Mouse (Mus musculus): ENCODE results near the gene Gpr55.

The Gpr55 gene

DNA sequence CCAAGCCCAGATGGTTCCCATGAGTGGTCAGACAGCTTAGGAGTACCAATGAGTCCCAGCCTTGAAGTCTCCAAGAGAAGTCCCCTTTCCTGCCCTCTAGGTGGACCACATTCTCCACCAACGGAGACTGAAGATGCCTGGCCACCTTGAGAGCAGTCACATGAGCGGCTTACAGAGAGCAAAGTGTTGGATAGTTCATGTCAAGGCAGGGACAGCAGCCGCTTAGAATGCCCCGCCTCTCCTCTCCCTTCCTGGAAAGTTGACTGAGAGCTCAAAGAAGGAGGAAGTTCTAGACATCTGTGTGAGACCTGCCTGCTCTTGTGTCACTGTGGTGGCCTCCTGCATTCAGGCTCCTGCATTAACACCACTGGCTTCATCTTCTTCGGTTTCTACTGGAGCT lies at the start of gene Gpr55:
Gene Gpr55, minus strand, starts transcription at position 135 of the 400 bp plus-strand sequence.
- TF ChIP-seq GATA4 (IDR thresholded peaks at IDR 0.05; ENCODE audit: insufficient replicate concordance, low read length): no peak

DNA sequence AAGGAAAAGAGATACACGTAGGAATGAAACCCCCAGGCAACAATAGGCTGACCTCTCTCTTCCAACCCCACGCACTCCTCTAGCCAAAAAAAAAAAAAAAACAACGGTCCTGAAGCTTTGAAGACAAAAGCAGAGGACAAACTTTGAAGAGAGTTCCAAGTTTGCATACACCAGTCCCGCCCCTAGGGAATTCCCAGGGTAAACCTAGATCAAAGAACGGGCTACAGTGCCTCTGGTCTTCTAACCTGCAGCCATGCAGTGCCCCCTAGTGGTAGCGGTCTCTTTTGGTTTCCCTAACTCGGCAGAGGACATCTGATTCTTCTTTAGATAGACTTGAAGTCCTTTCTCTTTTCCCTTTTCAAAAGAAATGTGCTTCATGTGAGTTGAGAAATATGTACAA lies 47.0 kb upstream of the Gpr55 start:
- no peak for TF ChIP-seq GATA4 (IDR thresholded peaks at IDR 0.05; ENCODE audit: insufficient replicate concordance, low read length)

DNA sequence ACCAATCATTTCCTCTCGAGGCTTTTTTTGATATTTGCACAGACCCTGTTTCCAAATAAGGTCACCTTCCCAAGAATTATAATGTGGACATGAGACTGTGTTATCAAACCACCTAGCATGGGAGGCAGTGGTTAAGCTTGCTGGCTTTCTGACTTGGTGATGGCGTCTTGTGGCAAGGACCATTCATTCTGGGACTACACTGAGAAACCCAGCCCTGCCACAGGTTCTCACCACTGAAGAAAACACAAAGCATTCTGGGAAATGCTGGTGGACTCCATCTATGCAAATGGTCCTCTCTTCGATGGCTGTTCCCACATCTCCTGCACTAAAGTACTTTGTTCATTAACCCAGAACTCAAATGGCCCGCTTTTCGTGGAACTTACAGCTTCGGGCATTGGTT lies 45.2 kb upstream of the Gpr55 start:
- TF ChIP-seq GATA4 (IDR thresholded peaks at IDR 0.05; ENCODE audit: insufficient replicate concordance, low read length): no peak

DNA sequence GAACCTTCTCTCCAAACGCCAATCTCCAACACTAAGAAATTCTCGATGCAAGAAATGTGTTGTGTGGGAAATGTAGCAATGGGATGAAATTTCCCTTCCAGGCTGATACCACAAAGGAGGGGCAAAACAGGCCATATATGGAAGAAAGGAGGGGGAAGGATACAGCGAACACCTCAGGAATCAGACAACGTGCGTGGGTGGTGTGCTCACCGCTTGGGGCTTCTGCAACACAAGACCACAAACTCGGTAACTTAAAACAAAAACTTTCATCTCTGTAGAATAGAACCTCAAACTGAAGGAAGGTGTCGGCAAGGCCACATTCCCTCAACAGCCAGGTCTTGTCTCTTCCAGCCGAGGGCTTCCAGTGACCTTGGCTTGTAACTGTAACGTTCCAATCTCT lies 44.7 kb upstream of the Gpr55 start:
- TF ChIP-seq GATA4 (IDR thresholded peaks at IDR 0.05; ENCODE audit: insufficient replicate concordance, low read length): no peak

DNA sequence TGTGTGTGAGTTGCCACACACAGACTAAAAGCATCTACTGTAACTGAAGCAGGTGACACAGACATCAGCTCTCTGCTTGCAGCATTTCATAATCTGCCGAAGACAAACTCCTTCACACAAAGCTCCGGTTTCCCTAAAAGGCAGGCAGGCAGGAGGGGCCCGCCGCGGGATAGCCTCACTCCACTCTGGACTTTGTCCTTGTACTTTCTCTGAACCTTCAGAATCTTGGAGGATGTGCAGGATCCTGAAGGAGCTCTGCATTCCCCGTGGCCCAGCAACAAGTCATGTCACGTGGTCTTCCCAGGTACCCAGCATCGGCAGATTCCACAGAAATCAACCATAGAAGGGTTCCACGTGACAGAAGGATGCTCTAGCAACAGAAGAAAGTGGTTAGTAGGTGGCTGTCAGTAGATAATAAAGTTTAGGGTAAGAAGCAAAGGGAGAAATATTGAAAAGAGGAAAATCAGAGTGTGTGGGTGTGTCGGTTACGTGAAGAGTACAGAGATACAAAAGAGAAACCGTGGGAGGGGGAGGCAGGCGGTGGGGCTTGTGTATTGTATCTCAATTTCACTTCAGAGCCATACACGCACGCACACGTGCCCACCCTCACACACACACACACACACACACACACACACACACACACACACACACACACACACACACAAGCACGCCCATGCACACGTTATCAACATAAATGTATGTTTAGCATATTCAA lies 39.2 kb upstream of the Gpr55 start:
- TF ChIP-seq GATA4 (IDR thresholded peaks at IDR 0.05; ENCODE audit: insufficient replicate concordance, low read length): no peak

DNA sequence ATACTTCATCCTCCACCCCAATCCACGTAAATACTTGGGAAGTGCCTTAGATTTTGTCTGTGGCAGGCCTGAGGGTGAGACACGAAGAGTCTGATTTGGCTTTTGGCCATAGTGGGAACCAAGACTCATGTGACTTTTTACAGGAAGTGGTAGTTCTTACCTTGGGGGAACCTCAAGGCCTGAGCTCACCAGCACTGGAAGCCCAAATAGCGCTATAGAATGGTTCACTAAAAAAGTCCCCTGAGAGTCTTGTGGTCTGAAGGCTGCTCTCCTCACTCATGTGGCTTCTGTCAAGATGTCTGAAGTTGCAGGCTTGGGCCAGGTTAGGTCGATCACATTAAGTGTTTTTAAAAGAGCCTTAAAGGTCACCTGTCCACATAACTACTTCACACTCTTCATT lies 37.2 kb upstream of the Gpr55 start:
- TF ChIP-seq GATA4 (IDR thresholded peaks at IDR 0.05; ENCODE audit: insufficient replicate concordance, low read length): no peak

DNA sequence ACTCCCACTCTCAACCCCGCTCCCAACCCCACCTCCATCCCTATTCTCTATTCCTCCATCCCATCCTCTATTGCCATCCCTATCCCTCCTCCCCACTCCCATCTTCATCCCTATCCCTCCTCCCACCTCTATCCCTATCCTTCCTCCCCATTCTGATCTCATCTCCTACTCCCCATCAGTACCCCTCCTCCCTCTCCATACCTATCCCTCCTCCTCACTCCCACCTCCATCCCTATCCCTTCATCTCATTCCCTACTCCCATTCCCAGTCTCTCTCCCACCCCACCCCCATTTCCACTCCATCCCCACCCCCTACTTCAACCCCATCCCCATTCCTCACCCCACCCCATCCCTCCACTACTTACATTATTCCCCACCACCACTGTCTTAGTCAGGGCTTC lies 36.4 kb upstream of the Gpr55 start:
- no peak for TF ChIP-seq GATA4 (IDR thresholded peaks at IDR 0.05; ENCODE audit: insufficient replicate concordance, low read length)

DNA sequence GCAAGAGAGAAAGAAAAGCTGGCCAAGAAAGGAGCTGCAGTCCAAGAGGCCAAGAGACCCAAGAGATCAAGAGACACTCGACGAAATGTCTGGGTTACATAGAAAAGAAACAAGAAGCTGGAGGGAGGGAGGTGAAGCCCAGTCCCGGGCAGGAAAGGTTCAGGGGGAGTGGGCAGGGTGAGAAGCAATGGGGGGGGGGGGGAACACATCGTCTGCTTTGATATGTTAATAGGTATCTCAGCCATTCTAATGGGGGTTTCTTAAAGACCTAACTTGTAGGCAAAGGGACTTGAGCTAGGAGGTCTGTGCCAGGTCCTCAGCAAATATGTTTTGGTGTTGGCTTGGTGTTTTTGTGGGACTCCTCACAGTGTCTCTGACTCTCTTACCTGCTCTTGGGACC lies 32.7 kb upstream of the Gpr55 start:
- no peak for TF ChIP-seq GATA4 (IDR thresholded peaks at IDR 0.05; ENCODE audit: insufficient replicate concordance, low read length)

DNA sequence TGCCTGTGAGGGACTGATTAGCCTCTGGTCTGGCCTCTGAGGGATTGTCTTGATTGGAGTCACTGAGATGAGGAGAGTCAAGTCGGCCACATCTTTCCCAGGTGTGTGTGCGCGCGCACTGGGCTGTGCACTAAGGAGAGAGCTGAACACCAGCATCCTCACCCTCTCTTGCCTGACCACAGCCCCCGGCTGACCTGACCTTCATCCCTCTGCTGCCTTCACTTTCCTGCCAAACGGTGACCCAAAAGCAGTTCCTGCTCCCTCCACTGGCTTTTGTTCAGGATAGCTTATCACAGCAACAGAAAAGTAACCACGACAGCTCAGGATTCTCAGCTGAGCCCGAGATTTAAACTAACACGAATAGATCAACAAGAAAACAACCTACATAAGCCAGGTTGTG lies 31.4 kb upstream of the Gpr55 start:
- no peak for TF ChIP-seq GATA4 (IDR thresholded peaks at IDR 0.05; ENCODE audit: insufficient replicate concordance, low read length)

DNA sequence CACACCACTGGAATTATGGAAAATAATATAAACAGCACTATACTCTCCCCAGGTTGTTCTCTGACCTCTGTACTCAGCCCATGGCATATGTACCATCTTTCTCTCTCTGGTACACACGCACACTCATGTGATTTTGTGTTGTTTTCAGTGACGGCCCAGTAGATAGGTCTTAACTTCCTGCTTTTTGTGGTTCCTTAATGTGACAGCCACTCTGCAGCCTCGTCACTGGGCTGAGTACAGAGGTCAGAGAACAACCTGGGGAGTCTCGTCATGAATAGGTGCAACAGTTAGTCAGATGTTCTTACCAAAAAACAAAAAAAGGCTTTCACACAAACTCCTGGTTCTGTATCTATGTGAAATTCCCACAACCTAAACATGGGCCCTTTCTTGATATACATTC lies 27.5 kb upstream of the Gpr55 start:
- no peak for TF ChIP-seq GATA4 (IDR thresholded peaks at IDR 0.05; ENCODE audit: insufficient replicate concordance, low read length)

DNA sequence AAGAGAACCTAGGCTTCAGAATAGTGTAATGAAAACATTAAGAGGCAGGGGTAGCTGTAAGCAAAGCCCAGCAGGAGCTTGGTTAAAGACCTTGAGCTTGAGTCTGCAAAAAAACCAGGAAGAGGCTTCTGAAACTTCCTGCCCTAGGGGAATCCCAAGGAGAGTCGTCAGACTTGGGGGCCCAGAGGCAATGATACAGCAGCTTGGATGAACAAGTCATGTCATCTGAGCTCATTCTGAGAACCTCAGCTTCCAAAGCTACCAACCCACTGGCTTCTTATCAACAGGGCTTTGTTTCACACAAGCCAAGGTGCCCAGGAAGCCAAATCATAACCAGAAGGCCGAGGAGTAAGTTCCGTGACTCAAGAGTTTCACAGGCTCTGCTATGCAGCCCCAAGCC lies 25.0 kb upstream of the Gpr55 start:
- no peak for TF ChIP-seq GATA4 (IDR thresholded peaks at IDR 0.05; ENCODE audit: insufficient replicate concordance, low read length)

DNA sequence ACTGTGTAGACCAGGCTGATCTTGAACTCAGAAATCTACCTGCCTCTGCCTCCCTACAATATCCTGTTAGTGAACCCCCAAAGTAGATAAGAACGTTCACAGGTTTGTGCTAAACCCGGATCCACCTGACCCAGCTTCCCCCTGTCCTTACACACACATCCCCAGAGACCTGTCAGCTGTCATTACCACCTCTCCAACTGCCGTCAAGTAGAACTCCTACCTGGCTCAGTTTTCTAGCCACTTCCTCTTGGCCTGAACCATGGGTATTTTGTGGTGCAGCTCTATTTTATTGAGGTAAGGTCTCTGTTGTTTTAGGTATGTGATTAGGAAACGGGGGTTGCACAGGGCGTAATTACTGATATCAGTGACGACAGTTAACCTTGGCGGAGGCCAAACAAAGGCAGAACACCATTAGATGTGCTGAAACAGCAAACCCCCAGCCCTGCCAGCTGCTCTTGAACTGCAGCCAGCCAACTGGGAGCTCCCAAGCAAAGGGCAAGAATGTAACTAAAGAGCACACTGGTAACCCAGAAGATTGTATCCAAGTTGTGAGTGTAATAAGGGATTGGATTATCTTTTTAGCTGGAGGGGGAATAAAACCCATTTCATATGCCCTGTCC lies 21.0 kb upstream of the Gpr55 start:
- no peak for TF ChIP-seq GATA4 (IDR thresholded peaks at IDR 0.05; ENCODE audit: insufficient replicate concordance, low read length)

DNA sequence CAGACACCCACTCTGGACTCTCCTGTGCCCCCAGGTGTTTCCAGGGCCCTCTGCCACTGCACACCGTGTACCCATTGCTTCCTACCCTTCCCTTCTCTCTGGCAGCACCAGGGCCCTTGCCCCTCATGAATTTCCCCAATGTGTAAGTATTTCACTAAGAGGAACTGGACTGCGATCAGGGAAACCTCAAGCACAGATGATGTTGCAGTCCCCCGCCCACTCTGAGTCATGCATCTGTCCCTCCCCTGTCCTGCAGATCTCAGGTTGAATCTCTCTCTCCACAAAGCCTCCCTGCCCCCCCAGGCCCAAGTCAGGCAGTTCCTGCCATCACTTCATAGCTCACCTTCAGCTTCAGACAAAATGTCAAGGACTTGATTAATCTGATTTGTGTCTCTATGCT lies 16.9 kb upstream of the Gpr55 start:
- no peak for TF ChIP-seq GATA4 (IDR thresholded peaks at IDR 0.05; ENCODE audit: insufficient replicate concordance, low read length)

DNA sequence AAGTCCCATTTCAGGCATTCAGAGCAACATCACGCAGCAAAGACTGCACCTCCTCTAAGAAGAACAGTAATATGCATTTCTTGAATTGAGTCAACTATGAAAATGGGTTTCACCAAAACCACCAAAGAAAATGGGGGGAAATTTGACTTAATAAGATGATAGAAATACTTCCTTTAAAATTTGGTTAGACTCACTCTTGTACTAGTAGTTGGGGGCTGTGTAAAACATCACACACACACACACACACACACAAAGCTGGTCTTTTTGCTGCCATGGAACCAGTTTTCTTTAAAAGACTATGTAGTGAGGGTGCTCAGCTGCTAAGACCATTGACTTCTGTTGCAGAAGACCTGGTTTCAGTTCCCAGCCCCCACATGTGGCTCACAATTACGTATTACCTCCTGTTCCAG lies 12.7 kb upstream of the Gpr55 start:
- no peak for TF ChIP-seq GATA4 (IDR thresholded peaks at IDR 0.05; ENCODE audit: insufficient replicate concordance, low read length)

DNA sequence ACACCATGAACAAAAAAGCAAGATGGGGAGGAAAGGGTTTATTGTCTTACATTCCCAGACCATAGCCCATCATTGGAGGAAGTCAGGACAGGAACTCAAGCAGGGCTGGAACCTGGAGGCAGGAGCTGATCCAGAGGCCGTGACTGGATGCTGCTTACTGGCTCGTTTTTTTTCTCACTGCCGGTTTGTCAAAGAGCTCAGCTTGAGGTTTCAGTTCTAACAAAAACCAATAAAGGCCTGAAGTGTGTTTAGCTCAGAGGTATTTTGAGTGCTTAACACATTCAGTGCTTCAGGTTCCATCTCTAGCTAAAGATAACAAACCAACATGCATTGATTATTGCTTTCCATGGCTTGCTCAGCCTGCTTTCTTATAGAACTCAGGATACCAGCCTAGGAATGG lies 11.5 kb upstream of the Gpr55 start:
- TF ChIP-seq GATA4 (IDR thresholded peaks at IDR 0.05; ENCODE audit: insufficient replicate concordance, low read length): no peak

DNA sequence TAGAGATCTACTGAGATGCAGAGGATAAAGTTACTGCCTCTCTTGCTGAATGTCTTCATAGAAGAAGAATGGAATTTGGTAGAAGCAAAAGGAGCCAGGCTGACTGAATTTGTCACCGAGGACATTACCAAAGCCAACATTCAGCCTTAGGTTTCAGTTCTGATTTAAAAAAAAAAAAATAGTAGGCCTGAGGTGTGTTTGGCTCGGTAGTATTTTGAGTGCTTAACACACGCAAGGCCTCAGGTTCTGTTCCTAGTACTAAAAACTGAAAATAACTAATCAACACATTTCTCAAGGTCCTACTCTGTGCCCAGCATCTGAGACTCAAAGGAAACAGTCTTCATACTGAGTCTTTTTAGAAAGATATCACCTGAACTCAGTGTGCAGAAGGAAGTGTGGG lies 10.3 kb upstream of the Gpr55 start:
- TF ChIP-seq GATA4 (IDR thresholded peaks at IDR 0.05; ENCODE audit: insufficient replicate concordance, low read length): no peak

DNA sequence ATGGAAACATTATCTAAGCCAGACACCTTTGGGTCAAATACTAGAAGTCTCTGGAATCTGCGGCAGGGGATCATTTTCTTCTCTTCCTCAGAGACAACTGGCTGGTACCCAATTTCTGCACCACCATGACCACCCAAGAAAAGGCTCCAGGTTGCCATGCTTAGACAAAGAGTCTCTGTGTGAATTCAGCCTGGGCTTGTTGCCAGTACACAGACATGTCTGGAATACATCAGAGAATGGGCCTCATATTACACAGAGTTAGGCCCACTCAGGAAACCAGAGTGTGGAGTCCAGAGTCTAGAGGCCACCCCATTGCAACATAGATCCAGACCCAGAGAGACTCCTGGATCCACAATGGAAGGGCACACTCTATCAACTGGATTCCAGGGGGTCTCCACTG lies 8.7 kb upstream of the Gpr55 start:
- TF ChIP-seq GATA4 (IDR thresholded peaks at IDR 0.05; ENCODE audit: insufficient replicate concordance, low read length): no peak

Data from liver, adult (tissue).